Mouse (Mus musculus): Measurements from ENCODE around the gene Otog. TPM values are rescaled to one million over a fixed set of nuclear protein-coding genes. Genes with fewer than 3 reads are reported as not detected.

Otog gene
- total RNA-seq, 2 experiments from 2014 or later: 0.14 to 0.27 TPM

DNA sequence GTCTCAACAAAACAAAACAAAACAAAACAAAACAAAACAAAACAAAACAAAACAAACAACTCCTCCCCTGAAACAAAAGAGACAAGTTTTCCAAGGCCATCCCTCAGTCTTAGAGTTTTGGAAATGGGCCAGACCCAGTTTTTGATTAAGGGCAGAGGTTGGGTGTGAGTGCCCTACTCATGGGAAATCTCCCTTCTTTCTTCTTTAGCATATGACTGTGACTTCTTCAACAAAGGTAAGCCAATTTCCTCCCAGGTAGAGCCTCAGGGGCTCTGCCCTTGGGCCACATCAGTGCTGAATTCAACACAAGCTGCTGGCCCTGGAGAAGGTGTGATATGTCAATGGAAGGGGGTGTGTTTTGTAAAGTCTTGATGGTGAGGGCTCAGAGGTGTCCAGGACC lies 40.1 kb downstream of the Otog start:
- no peak for DNase-seq (ENCODE audit: extremely low spot score in 1 of 2, low spot score in 1 of 2)

DNA sequence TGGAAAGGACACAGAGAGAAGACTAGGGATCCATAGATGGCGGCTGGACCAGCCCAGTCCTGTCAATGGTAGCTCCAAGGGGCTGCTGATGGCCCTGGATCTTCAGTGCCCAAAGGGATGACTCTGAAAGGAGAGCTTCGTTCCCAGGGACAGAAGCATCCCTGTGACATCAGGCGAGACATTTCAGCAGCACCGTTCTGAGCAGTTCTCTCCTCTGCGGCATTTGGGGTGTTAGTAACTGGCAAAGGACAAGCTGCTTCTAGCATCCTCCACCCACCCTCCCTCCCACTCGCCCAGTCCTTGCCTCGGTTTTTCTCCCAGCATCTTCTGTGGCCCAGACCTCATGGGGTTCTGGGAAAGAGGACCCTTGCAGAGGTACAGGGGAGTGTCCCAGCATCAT lies 41.5 kb downstream of the Otog start:
- no peak for DNase-seq (ENCODE audit: extremely low spot score in 1 of 2, low spot score in 1 of 2)

DNA sequence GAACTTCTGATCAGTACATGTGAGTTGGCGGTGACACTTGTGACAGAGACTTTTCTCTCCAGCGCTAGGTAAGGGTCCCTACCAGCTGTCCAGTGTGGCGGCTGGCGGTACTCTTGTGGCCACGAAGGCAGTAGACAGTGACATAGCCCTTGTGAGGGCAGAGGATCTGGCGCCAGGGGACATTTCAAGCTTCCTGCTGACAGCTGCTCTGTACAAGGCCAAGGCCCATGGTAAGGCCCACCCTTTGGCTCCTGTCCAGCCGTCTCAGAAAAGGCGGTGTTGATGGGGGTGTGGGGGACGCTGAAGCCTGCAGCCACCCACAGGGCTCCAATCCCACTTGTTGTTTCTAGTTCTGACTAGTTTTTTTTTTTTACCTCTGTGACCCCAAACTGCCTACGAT lies 42.9 kb downstream of the Otog start:
- no peak for DNase-seq (ENCODE audit: extremely low spot score in 1 of 2, low spot score in 1 of 2)

DNA sequence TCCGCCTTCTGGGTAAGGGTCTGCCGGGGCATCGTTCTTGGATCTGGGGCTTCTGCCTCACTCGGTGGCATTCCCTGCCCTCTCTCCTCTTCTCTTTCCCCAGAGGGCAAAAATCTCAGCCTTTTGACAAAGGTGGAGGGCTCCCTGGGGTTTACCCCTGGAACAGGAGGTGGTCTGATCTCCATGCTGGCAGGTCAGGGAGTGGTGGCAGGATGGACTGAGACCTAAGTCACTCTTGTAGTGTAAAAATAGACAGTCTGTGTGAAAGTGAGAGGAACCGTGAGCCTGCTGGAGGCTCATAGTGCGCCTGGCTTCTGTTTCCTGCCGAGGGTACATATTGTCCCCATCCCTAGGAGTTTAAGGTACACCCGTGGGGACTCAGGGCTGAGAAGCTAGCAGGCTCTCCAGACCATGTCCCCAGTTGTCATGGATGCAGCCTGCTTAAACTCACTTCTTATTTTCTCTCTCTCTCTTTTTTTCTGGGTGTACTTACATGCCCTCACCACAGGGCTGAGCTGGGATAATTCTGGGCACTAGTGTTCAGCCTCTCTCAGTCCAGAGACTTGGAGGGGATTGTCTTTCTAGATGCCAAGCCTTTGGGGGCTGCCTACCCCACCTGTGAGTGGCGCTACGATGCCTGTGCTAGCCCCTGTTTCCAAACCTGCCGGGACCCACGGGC lies 44.5 kb downstream of the Otog start:
- no peak for DNase-seq (ENCODE audit: extremely low spot score in 1 of 2, low spot score in 1 of 2)

DNA sequence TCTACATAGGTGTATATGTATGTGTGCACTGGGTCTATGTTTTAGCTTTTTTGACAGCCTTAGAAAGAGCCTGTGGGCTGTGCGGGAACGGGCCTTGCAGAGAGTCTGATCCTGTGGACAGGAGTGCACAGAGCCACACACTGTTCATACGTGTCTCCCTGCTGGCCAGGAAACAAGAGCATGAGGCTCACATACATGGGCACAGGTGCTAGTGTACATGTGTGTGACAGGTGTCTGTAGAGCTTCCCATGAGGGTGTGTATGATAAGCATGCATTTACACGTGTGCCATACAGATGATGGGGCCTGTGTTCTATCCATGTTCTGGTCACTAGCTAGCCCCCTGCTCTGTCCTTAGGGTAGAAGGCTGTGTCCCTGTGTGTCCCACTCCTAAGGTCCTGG lies 45.6 kb downstream of the Otog start:
- DNase-seq (ENCODE audit: extremely low spot score in 1 of 2, low spot score in 1 of 2): no peak

DNA sequence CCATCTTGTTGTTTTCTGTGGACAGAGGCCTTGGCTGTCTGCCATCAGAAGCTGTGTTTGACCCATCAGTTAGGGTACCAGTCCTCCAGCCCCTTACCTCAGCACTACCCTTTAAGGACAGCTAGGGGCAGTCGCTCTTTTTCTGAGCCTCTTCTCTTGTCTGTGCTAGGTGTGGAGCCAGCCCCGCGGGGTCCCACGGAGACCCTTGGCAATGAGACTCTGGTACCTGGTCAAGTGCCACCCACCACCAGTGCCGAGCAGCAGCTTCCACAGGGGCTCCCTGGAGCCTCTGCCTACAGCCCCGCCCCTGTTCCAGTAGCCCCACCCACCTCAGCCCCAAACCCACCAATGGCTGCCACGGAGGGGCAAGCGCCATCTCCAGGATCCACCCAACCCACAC lies 46.3 kb downstream of the Otog start:
- no peak for DNase-seq (ENCODE audit: extremely low spot score in 1 of 2, low spot score in 1 of 2)

DNA sequence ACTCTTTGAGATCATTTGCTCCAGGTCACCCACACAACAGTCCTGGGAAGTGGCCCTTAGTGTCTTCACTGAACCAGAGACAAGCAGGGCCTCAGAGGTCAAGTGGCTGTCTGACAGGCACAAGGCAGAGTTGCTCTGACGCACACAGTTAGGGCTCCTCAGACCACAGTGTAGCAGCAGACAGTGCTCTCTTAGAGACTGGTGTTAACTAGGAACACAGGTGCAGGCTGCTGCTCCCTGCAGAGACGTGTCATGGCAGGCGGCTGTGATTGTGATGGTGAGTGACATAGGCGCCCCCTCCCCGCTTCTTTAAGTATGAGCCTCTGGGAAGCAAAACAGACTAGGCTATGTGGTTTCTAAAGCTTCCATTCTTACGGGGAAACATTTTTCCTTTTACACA lies 55.5 kb downstream of the Otog start:
- no peak for DNase-seq (ENCODE audit: extremely low spot score in 1 of 2, low spot score in 1 of 2)

DNA sequence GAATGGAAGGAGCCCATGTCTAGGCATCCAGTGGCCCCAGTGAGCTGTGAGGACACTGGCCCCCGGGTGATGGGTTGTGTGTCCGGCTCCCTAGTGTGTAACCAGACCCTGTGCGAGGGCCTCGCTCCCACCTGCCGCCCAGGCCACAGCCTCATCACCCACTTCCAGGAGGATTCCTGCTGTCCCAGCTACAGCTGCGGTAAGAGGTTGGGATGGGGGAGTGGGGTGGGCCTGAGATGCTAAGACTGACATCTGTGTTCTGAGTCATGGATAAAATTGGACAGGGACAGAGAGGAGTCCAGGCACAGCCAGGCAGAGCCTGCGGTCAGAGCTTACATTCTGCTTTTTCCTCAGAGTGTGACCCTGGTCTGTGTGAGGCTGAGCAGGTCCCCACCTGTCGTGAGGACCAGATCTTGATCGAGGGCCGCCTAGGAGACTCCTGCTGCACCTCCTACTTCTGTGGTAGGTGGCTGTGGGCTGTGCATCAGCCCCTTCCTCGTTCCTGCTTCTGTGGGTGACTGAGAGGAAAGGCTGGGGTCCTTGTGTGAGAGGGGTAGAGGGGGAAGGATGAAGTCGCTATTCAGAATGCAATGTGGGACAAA lies 60.3 kb downstream of the Otog start:
- no peak for DNase-seq (ENCODE audit: extremely low spot score in 1 of 2, low spot score in 1 of 2)

DNA sequence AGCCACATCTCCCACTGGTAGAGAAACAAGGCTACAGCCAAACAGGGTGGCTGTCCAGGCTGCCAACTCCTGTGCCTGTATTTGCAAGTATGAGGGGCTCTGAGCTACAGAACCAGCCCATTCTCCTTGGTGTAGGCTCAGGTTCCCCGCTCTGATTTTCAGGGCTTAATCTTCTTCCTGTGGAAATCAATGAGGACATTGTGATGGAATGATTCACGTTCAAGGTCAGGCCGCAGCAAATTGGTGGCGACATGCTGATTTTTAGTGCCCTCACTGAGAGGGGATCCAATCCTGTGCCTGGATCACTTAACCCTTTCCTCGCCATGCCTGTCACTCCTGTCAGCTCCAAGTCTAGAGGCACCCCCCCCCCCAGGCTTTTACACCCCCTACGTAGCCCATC lies 72.7 kb downstream of the Otog start:
- no peak for DNase-seq (ENCODE audit: extremely low spot score in 1 of 2, low spot score in 1 of 2)

DNA sequence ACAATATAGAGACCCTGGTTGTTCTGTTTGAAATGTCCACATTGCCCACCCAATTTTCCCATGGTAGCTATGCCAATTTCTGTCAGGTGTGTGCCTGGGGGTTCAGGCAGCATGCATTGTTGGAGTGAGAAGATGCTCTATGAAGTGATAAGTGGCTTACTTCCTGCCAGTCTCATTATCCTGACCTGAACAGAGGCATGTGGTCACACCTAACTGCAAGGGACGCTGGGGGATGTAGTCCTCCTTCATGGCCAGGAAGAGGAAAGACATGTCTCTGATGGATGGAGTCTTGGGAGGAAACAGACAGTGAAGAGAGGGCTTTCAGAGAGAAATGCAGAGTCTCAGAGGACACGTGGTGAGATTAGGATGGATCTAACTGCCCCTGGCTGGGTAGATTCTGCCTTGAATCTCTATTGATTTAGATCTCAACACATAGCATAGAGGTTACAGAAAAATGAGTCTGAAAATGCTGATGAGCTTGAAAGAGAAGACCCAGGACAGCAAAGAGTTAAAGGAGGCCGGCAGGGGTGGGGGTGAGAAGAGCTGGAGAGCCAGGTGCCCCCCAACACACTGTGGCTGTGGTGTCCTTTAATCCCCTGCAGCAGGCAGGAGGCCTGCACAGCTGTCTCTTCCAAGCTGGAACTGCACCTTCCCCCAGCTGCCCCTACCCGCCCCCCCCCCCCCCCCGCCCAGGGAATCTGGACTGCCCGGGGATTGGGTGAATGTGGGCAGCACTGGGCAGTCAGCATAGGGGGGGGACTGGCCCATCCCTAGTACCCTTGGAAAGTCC lies 73.6 kb downstream of the Otog start:
- DNase-seq (ENCODE audit: extremely low spot score in 1 of 2, low spot score in 1 of 2): no peak

DNA sequence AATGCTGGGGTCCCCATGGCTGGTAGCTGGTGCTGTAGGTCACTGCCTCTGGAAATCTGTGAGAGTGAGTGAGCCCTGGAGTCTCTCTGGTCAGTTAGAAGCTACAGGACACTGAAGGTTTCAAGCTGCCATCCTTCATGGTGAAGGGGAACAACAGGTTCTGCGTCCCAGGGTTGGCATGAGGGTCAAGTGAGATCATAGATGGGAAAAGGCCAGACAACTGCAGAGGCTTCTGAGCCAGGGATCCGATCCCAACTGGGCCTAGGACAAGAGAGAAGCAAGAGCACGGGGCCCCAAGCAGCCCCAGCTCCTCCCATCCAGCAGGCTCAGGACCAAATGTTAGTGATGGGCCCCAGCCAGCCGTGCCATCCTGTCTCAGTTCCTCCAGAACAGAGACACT lies 74.9 kb downstream of the Otog start:
- no peak for DNase-seq (ENCODE audit: extremely low spot score in 1 of 2, low spot score in 1 of 2)

DNA sequence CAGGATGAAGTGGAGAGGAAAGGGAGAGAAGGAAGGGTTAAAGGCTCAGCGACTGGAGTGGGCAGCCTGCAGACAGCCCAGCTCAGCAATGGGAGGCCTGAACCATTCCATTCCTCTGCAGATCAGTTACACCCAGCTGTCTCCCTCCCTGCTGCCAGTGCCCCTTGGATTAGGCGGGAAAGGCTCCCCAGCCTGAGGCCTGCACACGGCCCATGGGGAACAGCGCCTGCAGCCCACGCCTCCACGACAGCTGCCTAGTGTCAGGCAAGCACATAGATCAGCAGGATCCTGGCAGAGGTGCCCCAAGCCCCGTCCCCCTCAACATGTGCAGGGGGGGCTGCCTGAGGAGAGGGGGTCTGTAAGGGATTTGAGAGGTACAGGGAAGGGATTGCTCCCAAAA lies 76.2 kb downstream of the Otog start:
- DNase-seq (ENCODE audit: extremely low spot score in 1 of 2, low spot score in 1 of 2): no peak

DNA sequence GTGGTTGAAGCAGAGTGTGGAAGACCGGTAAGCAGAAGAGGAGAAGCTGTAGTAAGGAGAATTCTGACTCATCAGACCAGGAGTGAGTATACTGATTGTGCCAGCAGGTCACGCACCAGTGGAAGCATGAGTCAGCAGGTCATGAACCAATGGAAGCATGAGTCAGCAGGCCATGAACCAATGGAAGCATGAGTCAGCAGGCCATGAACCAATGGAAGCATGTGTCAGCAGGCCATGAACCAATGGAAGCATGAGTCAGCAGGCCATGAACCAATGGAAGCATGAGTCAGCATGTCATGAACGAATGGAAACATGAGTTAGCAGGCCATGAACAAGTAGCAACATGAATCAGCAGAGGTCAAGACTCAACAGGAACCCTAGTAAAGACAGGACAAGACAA lies 80.5 kb downstream of the Otog start:
- DNase-seq (ENCODE audit: extremely low spot score in 1 of 2, low spot score in 1 of 2): no peak

DNA sequence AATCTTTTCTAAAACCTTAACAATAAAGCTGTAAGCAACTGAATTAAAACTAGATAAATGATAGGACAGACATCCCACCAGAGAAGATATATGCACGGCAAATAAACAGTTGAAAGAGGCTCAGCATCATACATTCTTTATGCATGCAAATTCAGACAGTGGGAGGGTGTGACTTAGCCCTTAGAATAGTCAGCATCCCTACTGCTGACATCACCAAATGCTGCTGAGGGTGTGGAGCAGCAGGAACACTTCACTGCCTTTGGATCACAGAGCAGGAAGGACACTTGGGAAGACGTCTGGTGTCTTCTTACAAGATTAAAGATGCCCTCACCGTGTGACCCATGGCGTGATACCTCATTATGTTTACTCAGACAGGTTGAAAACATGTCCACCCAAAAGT lies 87.1 kb downstream of the Otog start:
- DNase-seq (ENCODE audit: extremely low spot score in 1 of 2, low spot score in 1 of 2): no peak

DNA sequence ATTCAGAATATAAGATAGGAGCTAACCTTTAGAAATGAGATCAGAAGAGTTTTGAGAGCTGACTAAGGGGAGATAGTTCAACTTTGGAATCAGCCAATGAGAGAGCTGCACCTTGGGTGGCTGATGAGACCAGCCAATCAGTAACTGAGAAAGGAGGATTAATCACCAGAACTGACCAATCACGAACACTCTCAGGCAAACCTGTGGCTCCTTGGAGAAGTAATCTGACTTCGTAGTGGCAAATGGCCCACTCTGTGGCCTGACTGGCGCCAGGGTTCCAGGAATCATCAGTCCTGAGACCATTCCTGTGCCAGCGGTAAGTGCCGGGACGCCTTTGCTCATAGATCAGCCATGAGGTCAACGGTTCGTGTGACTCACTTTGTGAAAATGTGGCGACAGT lies 96.6 kb downstream of the Otog start:
- no peak for DNase-seq (ENCODE audit: extremely low spot score in 1 of 2, low spot score in 1 of 2)

DNA sequence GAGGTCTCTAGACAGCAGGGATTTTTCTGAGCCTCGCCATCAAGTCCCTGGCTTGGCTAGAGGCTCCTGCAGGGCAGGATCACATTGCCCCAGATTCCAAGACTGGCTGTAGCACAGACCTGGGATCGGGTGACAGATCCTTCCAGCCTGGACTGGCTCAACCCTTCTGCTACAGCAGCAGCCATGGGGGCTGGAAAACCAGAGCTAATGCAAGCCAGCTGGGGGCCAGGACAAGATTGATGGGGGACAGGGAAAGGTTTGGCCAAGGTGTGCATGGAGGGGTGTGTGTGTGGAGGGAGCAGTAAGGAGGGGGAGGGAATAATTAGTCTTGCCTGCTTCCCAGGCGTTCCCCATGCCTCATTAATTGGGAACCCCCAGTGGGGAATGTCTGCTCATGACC lies 99.0 kb downstream of the Otog start:
- no peak for DNase-seq (ENCODE audit: extremely low spot score in 1 of 2, low spot score in 1 of 2)

DNA sequence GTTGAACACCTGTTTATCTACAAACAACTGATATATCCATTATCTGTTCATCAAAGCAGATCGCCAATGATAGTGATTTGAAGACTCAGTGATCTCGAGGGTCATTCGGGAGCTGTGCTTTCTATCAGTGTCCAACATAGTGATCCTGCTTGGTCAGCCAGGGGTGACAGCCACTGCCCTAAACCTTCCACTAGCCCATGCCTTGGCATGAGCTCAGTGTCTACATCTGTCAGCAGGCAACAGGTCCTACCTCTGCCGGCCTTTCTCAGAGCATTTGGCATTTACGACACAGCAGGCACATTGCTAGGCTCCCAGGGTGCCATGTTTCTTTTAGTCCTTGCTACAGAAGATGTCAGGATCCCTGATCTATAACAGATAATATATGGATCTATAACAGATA lies 99.5 kb downstream of the Otog start:
- DNase-seq (ENCODE audit: extremely low spot score in 1 of 2, low spot score in 1 of 2): no peak

DNA sequence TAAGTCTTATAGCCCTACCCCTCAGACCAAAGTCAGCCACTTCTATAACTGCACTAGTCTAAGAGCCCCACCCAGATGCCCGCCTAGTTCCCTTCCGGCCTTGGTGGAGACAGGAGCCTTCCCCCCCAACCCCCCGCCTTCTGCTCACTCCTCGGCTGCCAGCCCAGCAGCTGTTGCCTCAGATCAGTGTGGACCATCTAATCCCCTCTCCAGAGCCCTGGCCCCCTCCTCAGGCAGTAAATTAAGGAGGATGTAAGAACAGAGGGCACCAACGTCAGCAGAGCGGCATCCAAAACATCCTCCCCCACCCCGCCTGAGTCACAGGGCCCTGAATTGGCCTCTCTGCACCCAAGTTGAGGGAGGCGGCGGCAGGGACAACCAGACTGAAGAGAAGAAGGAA lies 100.7 kb downstream of the Otog start:
- DNase-seq (ENCODE audit: extremely low spot score in 1 of 2, low spot score in 1 of 2): no peak

DNA sequence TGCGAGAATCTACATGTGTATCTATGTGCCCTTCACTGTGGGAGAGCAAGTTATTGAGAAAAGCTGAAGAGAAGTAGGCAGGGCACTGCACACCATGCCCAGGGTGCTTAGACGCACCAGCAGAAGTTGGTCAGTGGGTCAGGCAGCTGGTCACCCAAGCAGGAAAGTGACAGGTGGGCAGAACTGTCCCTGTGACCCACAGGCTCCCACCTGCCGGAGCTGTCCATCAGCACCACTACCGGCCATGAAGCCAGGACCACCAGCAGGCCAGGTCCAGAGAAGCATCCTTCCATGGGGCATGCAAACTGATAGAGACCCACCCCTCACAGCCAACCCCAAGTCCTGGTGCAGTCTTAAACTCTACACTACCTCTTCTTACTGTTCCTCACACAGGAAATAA lies 106.9 kb downstream of the Otog start:
- DNase-seq (ENCODE audit: extremely low spot score in 1 of 2, low spot score in 1 of 2): no peak

DNA sequence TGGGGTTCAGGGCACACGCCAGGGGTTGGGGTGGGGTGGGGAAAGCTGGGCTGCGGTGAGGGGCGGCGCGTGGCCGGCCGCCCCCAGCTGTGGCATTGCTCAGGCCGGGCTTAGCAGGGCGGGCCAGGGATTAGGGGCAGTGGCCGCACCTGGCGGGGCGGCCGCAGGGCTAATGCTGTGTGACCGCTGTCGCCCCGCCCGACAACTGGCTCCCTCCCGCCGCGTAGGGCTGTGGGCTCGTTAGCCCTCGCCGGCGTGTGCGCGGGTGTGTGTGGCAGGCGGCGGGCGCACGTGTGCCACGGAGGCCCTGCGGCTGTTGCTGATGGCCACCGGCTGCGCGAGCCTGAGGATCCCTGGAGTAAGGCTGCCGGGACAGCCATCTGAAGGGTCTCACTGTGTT lies 108.0 kb downstream of the Otog start:
- DNase-seq (ENCODE audit: extremely low spot score in 1 of 2, low spot score in 1 of 2): no peak

DNA sequence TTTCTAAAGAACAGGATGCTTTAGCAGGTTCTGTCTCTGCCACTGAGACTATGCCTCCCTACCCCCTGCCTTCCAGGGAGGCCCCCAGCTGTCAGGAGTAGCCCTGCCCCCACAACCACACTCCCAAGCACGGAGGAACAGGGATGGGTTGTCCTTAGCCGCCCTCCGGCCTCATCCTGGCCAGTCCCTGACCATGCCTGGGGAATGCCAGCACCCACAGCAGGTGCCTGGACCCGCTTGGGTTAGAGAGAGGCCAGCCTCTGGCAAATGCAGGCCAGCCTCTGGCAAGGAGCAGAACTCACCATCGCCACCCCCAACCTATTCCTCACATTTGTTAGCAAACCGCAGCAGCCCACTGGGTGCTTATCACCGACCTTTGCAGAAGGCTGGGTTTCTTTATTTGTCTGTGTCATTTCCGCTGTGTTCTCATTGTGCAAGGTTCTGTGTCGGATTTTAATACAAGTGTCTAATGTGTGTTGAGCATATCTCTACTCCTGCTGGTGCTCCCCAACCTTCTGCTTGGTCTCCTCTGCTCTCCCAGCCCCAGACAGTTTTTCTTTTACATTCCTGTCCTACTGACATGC lies 109.4 kb downstream of the Otog start:
- DNase-seq (ENCODE audit: extremely low spot score in 1 of 2, low spot score in 1 of 2): no peak

DNA sequence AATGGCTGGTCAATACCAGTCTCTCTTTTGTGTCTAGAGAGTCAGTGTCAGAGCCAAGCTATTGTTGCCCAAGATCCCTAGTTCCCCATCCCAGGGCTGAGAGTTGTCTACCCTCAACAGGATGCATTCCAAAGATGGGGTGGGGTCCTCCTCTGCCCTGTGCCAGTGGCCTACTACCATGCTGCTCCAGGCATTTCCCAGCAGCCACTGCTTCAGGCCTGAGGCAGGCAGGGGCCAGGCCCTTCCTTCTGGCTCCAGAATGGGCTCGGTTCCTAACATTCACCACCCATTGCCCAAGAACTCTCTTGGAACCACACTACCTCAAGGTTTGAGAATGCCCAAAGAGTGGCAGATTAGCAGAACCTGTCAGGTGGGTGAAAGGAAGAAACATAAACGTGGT lies 112.0 kb downstream of the Otog start:
- no peak for DNase-seq (ENCODE audit: extremely low spot score in 1 of 2, low spot score in 1 of 2)
